Mouse (Mus musculus) forebrain, embryonic 11.5 days (tissue): ENCODE data around the gene Slc39a1. TPM values are rescaled to one million over a fixed set of nuclear protein-coding genes. Genes with fewer than 3 reads are reported as not detected.

ENCODE experiments used
- ATAC-seq: fragments of 200-750 bp; cut with Nextera tagmentation; replicated peaks from 2 replicates; pipeline ENCODE4 v1.8.0; 2017; ENCODE audit warnings: moderate TSS enrichment; ENCODE audit not compliant: low FRiP score
- DNase-seq: peaks from one replicate; pipeline ENCODE4 v3.0.0-alpha.2; 2017; ENCODE audit warnings: low spot score
- H3K27ac ChIP-seq: fragments of 300-500 bp; sonication (generic); 2 replicates; pipeline ENCODE4 v1.5.1; 2014; ENCODE audit warnings: low read depth, low read length
- H3K27me3 ChIP-seq: fragments of 300-500 bp; sonication (generic); 2 replicates; pipeline ENCODE4 v1.6.1; 2014; ENCODE audit warnings: mild to moderate bottlenecking, low read length, mixed read lengths; ENCODE audit not compliant: control insufficient read depth, insufficient read depth
- H3K36me3 ChIP-seq: fragments of 300-500 bp; sonication (generic); 2 replicates; pipeline ENCODE4 v1.6.1; 2014; ENCODE audit warnings: mild to moderate bottlenecking, low read length, moderate library complexity, mixed read lengths; ENCODE audit not compliant: control insufficient read depth, insufficient read depth
- H3K4me1 ChIP-seq: fragments of 300-500 bp; sonication (generic); replicated peaks from 2 replicates; pipeline ENCODE4 v1.6.1; 2014; ENCODE audit warnings: low read length, mixed read lengths; ENCODE audit not compliant: control insufficient read depth, insufficient read depth
- H3K4me2 ChIP-seq: fragments of 300-500 bp; sonication (generic); 2 replicates; pipeline ENCODE4 v1.6.1; 2014; ENCODE audit warnings: low read depth, mild to moderate bottlenecking, low read length, moderate library complexity, mixed read lengths; ENCODE audit not compliant: severe bottlenecking
- H3K4me3 ChIP-seq: fragments of 300-500 bp; sonication (generic); 2 replicates; pipeline ENCODE4 v1.5.1; 2014; ENCODE audit warnings: low read depth, low read length
- H3K9ac ChIP-seq: fragments of 300-500 bp; sonication (generic); 2 replicates; pipeline ENCODE4 v1.6.1; 2014; ENCODE audit warnings: low read length
- H3K9me3 ChIP-seq: fragments of 300-500 bp; sonication (generic); 2 replicates; pipeline ENCODE4 v1.6.1; 2016; ENCODE audit warnings: low read length, mixed read lengths; ENCODE audit not compliant: control insufficient read depth
- WGBS: fragments of 180-500 bp; shearing (Covaris S2); extraction: QIAGEN DNeasy Blood & Tissue Kit; methylation state at CpG from one replicate; pipeline ENCODE4 v1.1.7; 2014; 5-methylcytosine and 5-hydroxymethylcytosine counted together
- polyA plus RNA-seq: library from polyadenylated mRNA; unstranded; fragments of >200 nt; fragmentation: Nextera tagmentation; extraction: Ambion mirVana; gene quantifications from 2 replicates; pipeline ENCODE4 v1.2.1, GENCODE M21; 2014

Slc39a1 gene
- polyA plus RNA-seq, 1 experiment from 2014 or later: 57.5 TPM

- DNase-seq: no peak
- no peaks in the 10 kb centered on the region for H3K27me3 ChIP-seq
- whole genome bisulfite sequencing: 92% methylated on average over 14 of the region's 14 CpGs
- peaks cover 5% of the 10 kb centered on the region for H3K4me1 ChIP-seq
- H3K4me2 ChIP-seq: no peak overlapping the region; the same call in 1 of the 2 replicates
- H3K4me3 ChIP-seq: no peak overlapping the region
- H3K27ac ChIP-seq: no peak overlapping the region
- H3K36me3 ChIP-seq: peaks cover 12% of the 10 kb centered on the region; the same call in 1 of the 2 replicates
- no peaks in the 10 kb centered on the region for H3K9me3 ChIP-seq
- H3K9ac ChIP-seq: no peak overlapping the region
- no peak for ATAC-seq
Observed at GRCm38 (mm10) chr3:90255784-90256353, 7.9 kb downstream of the Slc39a1 start.

GRCm38 (mm10) chr3:90256731-90257530 is 9.0 kb downstream of the Slc39a1 start:
- Histone ChIP-seq H3K4me2 (no peak overlapping the region), H3K4me3 (no peak overlapping the region), H3K27me3 (no peaks in the 10 kb centered on the region), H3K36me3 (peaks cover 12% of the 10 kb centered on the region; the same call in 1 of the 2 replicates), H3K9me3 (no peaks in the 10 kb centered on the region), H3K9ac (no peak overlapping the region), H3K4me1 (peaks cover 5% of the 10 kb centered on the region), H3K27ac (no peak overlapping the region)
- 92% methylated on average over 19 of the region's 19 CpGs for WGBS
- ATAC-seq (no peak), DNase-seq (no peak)

- H3K4me2 ChIP-seq: no peak overlapping the region
- no peak overlapping the region for H3K9ac ChIP-seq
- ATAC-seq (no peak), DNase-seq (no peak)
- no peak overlapping the region for H3K4me3 ChIP-seq
- WGBS: 90% methylated on average over 4 of the region's 4 CpGs
- no peak overlapping the region for H3K27ac ChIP-seq
- H3K36me3 ChIP-seq: peaks cover 12% of the 10 kb centered on the region; the same call in 1 of the 2 replicates
- no peaks in the 10 kb centered on the region for H3K27me3 ChIP-seq
- no peaks in the 10 kb centered on the region for H3K9me3 ChIP-seq
- H3K4me1 ChIP-seq: peaks cover 5% of the 10 kb centered on the region
Observed at GRCm38 (mm10) chr3:90258521-90258920, 10.5 kb downstream of the Slc39a1 start.

- Histone ChIP-seq H3K4me3 (no peak overlapping the region), H3K4me1 (peaks cover 12% of the 10 kb centered on the region; the same call in 1 of the 2 replicates), H3K9me3 (no peaks in the 10 kb centered on the region), H3K9ac (no peak overlapping the region), H3K4me2 (no peak overlapping the region), H3K27ac (no peak overlapping the region), H3K36me3 (peaks cover 12% of the 10 kb centered on the region; the same call in 1 of the 2 replicates), H3K27me3 (no peaks in the 10 kb centered on the region)
- DNase-seq (no peak), ATAC-seq (no peak)
- WGBS: 93% methylated on average over 5 of the region's 5 CpGs
Observed at GRCm38 (mm10) chr3:90263121-90263771, 15.3 kb downstream of the Slc39a1 start.

- H3K9ac ChIP-seq: peak overlapping the region; percentile 94
- H3K4me2 ChIP-seq: peak overlapping the region; percentile 69; the same call in 1 of the 2 replicates
- no peak for DNase-seq
Observed at GRCm38 (mm10) chr3:90264687-90265033, 16.7 kb downstream of the Slc39a1 start.

GRCm38 (mm10) chr3:90265034-90265931 is 17.3 kb downstream of the Slc39a1 start, which contains the start of gene Dennd4b:
Gene Dennd4b (plus strand): TSS chr3:90265185.
- DNase-seq: peak; percentile 95
- Histone ChIP-seq H3K27me3 (no peaks in the 10 kb centered on the region), H3K9me3 (no peaks in the 10 kb centered on the region), H3K27ac (peak within 1 kb of the TSS; percentile 91), H3K4me2 (peak within 1 kb of the TSS; percentile 69), H3K36me3 (peaks cover 4% of the 10 kb centered on the region; the same call in 1 of the 2 replicates), H3K4me1 (peaks cover 12% of the 10 kb centered on the region; the same call in 1 of the 2 replicates), H3K9ac (peak within 1 kb of the TSS; percentile 94), H3K4me3 (peak within 1 kb of the TSS; percentile 90)
- ATAC-seq: peak; percentile 84
- WGBS: under 1% methylated on average over 76 of the region's 87 CpGs

More at GRCm38 (mm10) chr3:90264687-90265033, 16.7 kb downstream of the Slc39a1 start:
- no peak for ATAC-seq
- peaks cover 12% of the 10 kb centered on the region; the same call in 1 of the 2 replicates for H3K4me1 ChIP-seq
- WGBS: 34% methylated on average over 10 of the region's 10 CpGs
- peaks cover 8% of the 10 kb centered on the region; the same call in 1 of the 2 replicates for H3K36me3 ChIP-seq
- H3K9me3 ChIP-seq: no peaks in the 10 kb centered on the region
- H3K27me3 ChIP-seq: no peaks in the 10 kb centered on the region
- H3K4me3 ChIP-seq: peak overlapping the region; percentile 90
- H3K27ac ChIP-seq: 0 out of 2 replicates have a peak overlapping the region, but pooled peaks have one; percentile 15

- DNase-seq (no peak), ATAC-seq (peak; percentile 42)
- Histone ChIP-seq H3K4me2 (peak overlapping the region; percentile 69), H3K36me3 (no peaks in the 10 kb centered on the region; the same call in 1 of the 2 replicates), H3K27me3 (no peaks in the 10 kb centered on the region), H3K4me3 (peak overlapping the region; percentile 90), H3K27ac (peak overlapping the region; percentile 91; the same call in 1 of the 2 replicates), H3K9ac (peak overlapping the region; percentile 94), H3K9me3 (no peaks in the 10 kb centered on the region), H3K4me1 (peaks cover 12% of the 10 kb centered on the region; the same call in 1 of the 2 replicates)
- 24% methylated on average over 16 of the region's 16 CpGs for WGBS
Observed at GRCm38 (mm10) chr3:90265932-90266741, 18.2 kb downstream of the Slc39a1 start.
